Mouse (Mus musculus) brain, embryonic 14.5 days (tissue): ENCODE results near the gene 1700025G04Rik. TPM values are rescaled to one million over a fixed set of nuclear protein-coding genes. Genes with fewer than 3 reads are reported as not detected.

Experiments used
- DNase-seq: peaks from one replicate; pipeline ENCODE4 v3.0.0-alpha.2; 2011; ENCODE audit warnings: low read depth
- CTCF ChIP-seq: fragments of 200-500 bp; IDR thresholded peaks from 2 replicates; pipeline ENCODE4 v1.5.1; 2012; ENCODE audit warnings: inconsistent platforms, mild to moderate bottlenecking, moderate library complexity, borderline replicate concordance; ENCODE audit not compliant: insufficient read depth, insufficient read length; ENCODE audit errors: extremely low read depth
- POLR2A ChIP-seq: fragments of 200-500 bp; IDR thresholded peaks from 2 replicates; pipeline ENCODE4 v1.6.1; 2012; ENCODE audit warnings: mild to moderate bottlenecking, inconsistent platforms, borderline replicate concordance; ENCODE audit not compliant: poor library complexity, insufficient read depth, insufficient read length, severe bottlenecking; ENCODE audit errors: extremely low read depth
- polyA plus RNA-seq: library from polyadenylated mRNA; depleted of rRNA; stranded (reverse); fragments of >200 nt; gene quantifications from 2 replicates; pipeline ENCODE4 v1.2.3, GENCODE M21; 2012

1700025G04Rik gene
- polyA plus RNA-seq, 1 experiment, result 26.3 TPM

DNA sequence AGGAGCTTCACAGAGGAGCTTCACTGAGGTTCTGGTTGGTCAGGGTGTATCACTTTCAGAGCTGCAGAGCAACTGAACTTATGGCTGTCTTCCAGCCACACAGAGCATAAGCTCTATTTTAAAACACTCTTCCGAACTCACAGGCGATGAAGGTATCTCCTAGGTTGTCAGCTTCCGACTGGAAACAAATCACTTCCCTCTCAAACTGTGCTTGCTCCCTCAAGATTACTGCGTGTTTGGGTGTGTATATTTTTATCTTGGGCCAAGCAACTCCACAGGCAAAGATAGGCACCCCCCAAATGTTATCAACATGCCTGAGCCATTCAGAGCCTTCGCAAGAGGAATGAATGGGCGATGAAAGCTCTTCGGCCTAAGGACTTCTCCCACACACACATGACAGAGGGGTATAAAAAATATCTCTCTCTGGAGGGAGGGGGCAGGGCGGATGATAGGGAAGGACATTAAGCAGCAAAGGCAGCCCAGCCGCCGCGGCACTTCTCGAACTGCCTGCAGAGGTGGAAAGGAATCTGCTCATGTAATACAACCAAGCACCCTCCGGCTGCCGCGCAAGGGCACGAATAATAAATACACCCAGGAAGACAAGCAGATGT lies 1.0 kb downstream of the 1700025G04Rik start:
- no peak for TF ChIP-seq CTCF
- DNase-seq, result peak; percentile 72

GRCm38 (mm10) chr1:152088030-152088429 lies 1.9 kb downstream of the 1700025G04Rik start:
- TF ChIP-seq CTCF, result no peak
- TF ChIP-seq POLR2A, result no peak
- DNase-seq, result peak; percentile 47

DNA sequence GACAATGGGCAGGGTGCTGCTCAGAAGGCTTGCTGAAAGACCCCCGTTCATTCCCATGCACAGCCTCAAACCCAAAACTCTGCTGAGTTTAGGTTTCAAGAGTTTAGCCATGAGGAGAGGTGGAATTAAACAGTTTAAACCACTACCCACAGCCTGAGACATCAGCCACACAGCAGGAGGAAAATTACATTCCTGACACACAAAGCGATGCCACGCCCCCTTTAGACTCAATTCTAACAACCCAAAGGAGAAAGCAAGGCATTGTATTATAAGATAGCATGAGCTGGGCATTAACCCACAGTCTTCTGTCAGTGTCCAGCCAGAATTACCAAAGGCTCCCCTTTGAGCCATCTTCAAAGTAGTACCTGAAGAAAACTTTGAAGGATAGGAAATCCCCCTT lies 3.0 kb downstream of the 1700025G04Rik start:
- DNase-seq, result peak; percentile 48
- TF ChIP-seq POLR2A (no peak), CTCF (no peak)

GRCm38 (mm10) chr1:152085561-152085960 lies 4.4 kb downstream of the 1700025G04Rik start:
- peak; percentile 54 for DNase-seq
- TF ChIP-seq CTCF (no peak), POLR2A (no peak)

DNA sequence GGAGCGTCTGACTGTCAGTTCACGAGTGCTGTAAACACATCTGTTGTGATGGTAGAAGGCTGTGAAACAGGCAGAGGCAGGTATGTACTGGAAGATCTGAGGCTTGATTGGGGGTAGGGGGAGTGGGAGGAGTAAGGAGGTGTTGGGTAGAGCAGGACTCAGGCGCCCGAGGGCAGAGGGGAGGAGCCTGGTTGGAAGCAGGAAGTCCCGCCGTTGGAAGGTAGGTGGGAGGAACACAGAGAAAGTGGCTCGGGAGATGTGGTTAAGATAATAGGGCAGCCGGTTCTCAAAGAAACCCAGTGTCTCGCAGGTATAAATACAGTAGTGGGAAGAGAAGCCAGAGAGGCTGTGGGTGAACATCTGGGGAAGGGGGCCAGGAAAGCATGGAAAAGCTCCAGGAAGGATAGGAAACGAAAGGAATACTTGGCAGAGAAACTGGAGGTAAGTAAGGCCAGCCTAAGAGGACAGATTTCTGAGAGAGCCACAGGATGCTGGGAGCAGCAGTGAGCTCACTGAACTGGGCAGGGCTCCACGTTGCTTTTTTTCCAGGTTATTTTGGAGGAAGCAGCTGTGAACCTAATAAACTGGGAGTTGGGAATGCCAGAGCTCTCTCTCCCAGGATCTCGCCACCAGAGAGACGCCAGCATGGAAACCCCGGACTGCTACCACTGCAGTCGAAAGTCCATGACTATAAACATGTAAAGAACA lies 5.1 kb downstream of the 1700025G04Rik start:
- TF ChIP-seq CTCF (no peak), POLR2A (no peak)
- DNase-seq, result no peak

DNA sequence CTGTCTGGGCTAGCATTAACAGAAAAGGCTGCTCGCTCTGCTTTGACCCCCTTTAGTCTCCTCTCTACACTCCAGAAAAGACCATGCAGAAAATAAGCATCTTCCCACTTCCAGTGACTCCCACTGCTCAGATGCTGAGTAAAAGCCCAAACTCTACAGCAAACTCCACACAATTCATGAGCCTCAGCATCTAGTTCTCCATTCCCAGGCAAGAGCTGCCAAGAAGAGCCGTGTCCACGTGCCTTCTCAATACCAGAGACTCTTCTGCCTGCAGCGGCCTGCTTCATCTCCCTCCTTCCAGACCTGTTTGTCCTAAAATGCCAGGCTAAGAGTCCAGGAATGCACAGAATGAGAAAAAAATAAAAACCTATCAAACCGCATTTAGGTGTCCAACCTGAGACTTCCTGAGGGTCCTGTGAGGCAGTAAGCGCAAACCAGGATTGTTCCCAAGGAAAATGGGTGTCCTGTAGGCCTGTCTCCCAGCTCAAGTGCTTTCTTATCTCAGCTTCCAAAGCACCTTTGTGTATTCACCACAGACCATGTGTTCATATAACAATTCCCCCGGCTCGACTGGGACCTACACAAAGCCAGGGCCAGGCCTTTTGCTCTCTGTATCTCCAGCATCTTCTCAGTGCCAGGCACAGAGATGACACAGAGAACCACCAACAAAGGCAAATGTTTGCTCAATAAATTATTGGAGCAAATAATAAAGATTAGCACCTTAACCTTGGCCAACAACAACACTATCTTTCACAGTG lies 7.8 kb downstream of the 1700025G04Rik start:
- no peak for DNase-seq

DNA sequence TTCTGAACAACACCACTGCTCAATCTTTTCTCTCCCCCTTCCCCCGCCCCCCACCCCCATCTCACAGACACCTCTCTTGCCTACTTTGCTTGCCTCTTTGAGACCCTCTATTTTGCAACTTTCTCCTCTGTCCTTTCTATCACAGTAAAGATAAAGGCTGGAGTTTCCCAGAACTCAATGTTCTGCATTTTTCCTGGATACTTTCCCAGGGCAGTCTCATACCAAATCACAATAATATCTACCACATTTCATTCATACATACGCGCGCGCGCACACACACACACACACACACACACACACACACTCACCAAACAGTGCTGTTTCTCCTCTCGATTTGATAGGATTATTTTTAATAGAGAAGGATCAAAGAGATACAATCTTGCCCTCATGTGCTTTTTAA lies 8.8 kb downstream of the 1700025G04Rik start:
- DNase-seq, result no peak
- TF ChIP-seq CTCF, result no peak

More for the DNA sequence above, 7.8 kb downstream of the 1700025G04Rik start:
- TF ChIP-seq POLR2A (no peak), CTCF (no peak)

GRCm38 (mm10) chr1:152080244-152080643 lies 9.7 kb downstream of the 1700025G04Rik start:
- TF ChIP-seq POLR2A (no peak), CTCF (no peak)
- no peak for DNase-seq

DNA sequence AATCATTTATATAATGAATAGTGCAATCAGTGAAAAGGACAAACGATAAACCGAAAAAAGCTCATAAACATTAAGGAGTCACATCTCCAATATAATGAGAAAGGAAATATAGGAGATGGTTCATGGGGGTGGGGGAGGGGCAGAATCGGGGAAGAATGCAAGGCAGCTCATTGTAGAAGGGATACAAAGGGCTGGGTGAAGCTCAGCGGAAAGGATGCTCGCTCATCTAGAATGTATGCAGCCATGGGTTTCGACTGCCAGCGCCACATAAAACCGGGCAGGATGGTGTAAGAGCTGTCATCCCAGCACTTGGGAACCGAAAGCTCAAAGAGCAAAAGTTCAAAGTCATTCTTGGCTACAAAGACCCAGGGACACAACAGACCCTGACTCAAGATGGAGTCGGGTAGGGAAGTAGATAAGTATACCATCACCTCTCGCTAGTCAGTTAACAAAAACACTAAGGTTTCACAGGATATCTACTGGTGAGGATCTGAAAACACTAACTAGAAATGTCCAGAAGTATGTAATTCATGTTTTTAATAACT lies 12.7 kb downstream of the 1700025G04Rik start:
- TF ChIP-seq CTCF, result no peak
- TF ChIP-seq POLR2A, result no peak
- peak; percentile 50 for DNase-seq

- no peak for DNase-seq
- no peak for TF ChIP-seq POLR2A
- no peak for TF ChIP-seq CTCF
These were observed 13.6 kb downstream of the 1700025G04Rik start for GRCm38 (mm10) chr1:152076222-152076845.

GRCm38 (mm10) chr1:152075725-152076124 lies 14.2 kb downstream of the 1700025G04Rik start:
- TF ChIP-seq CTCF (no peak), POLR2A (no peak)
- DNase-seq, result peak; percentile 54

DNA sequence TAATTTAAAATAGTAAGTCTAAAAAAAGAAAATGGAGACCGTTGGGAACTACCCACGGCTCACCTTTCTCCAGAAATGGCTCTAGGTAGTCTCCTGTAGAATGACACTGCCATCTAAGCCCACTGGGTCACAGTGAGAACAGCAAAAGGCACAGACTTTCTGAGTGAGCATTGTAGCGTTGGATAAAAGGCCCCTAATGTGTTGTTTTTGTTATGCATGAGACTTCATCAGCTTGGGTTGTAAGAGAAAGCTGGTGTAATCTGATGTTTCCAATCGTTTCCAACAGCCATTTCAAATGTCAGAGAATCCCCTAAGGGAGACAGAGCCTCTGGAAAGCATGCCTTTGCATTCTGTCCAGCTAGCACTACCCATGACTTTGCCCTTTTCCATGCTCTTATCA lies 19.5 kb downstream of the 1700025G04Rik start:
- no peak for TF ChIP-seq POLR2A
- TF ChIP-seq CTCF, result no peak
- no peak for DNase-seq
